Mouse (Mus musculus): ENCODE data around the gene Selenon. TPM values are rescaled to one million over a fixed set of nuclear protein-coding genes. Genes with fewer than 3 reads are reported as not detected.
A peak's percentile ranks its signal among the peaks of the same experiment; 100 is the strongest.

Gene Selenon
- polyA plus RNA-seq, 1 experiment: not detected

DNA sequence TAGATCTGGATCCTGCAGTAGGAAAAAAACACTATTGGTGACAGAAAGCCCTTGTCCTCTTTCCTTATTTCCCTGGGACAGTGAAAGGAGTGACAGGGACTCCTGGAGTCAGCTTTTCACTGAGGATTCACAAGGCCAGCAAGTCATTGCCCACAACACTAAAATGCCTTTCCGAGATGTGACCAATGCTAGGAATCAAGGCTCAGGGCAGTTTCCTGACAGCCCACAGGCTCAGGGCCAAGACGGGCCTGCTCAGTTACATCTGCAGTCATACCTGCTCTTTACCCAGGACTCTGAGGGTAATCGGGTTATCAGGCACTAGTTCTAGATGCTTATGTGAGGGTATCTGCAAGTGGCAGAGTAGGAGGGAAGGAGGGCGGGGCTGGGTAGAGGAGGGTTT is 28.5 kb downstream of the Selenon start:
- Histone ChIP-seq H3K27ac (ENCODE audit: insufficient read depth, low read depth, low read length) (no peak overlapping the region), H3K4me3 (ENCODE audit: insufficient read depth, low read depth, low read length) (no peak overlapping the region), H3K4me1 (ENCODE audit: control insufficient read depth, insufficient read depth, low read length) (no peaks in the 10 kb centered on the region)
- 92% methylated on average over 4 of the region's 4 CpGs for WGBS
- TF ChIP-seq CTCF (IDR thresholded peaks at IDR 0.05; ENCODE audit: insufficient read depth, low read depth, low read length) (no peak), POLR2A (IDR thresholded peaks at IDR 0.05; ENCODE audit: insufficient read depth, low read depth, low read length) (no peak)

DNA sequence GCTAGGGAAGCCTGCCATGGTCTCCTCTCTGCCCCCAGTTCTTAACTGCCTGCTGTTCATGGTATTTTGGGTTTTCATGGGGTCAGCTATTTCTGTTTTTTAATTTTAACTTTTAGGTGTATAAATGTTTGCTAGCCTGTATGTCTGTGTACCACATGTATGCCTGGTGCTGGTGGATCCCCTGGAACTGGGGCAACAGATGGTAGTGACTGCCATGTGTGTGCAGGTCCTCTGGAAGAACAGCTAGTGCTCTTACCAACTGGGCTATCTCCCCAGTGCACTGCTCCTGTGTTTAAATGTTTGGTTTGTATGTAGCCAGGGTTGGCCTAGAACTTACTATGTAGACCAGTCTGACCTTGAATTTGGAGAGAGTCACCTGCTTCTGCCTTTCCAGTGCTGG is 32.7 kb downstream of the Selenon start:
- TF ChIP-seq CTCF (IDR thresholded peaks at IDR 0.05; ENCODE audit: insufficient read depth, low read depth, low read length) (no peak), POLR2A (IDR thresholded peaks at IDR 0.05; ENCODE audit: insufficient read depth, low read depth, low read length) (no peak)
- no peak overlapping the region for H3K4me3 ChIP-seq (ENCODE audit: insufficient read depth, low read depth, low read length)
- H3K27ac ChIP-seq (ENCODE audit: insufficient read depth, low read depth, low read length): no peak overlapping the region
- H3K4me1 ChIP-seq (ENCODE audit: control insufficient read depth, insufficient read depth, low read length): peaks cover 15% of the 10 kb centered on the region

DNA sequence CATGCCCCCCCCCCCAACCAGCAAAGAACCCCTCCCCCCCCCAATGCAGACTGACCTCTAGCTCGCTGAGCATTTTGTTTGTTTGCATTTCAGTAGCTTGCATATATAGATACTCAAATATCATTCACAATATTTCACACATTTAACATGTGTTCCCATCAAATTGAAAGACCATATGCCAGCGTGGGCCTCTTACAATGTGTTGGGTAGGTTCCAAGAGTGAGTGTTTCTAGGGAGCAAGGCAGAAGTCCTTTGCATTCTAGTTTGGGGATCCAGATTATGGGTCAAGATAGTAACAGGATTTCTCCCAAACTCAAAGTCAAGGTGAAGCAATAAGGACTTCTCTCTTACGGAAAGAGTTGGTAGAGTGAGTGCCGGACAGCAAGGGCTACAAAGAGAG is 33.4 kb downstream of the Selenon start:
- TF ChIP-seq POLR2A (IDR thresholded peaks at IDR 0.05; ENCODE audit: insufficient read depth, low read depth, low read length) (no peak), CTCF (IDR thresholded peaks at IDR 0.05; ENCODE audit: insufficient read depth, low read depth, low read length) (no peak)
- 92% methylated on average over 4 of the region's 4 CpGs for WGBS

DNA sequence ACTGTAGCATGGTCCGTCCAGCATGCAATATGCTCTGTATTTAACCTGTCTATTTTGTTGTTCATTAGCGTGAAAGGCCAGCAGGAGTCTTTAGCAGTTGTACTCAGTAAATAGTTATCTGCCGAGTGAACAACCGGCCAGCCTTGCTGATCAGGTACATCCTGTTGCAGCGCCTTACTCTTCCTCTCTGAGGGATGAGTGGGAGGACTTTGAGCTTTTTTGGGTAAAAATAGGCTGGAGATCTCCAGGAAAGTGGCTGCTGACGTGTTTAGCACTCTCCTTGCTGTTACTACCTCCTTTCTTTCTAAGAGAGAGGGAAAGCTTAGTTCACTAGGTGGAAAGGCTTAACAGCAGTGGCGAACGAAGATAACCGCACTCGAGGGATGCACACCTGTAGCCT is 34.2 kb downstream of the Selenon start:
- whole genome bisulfite sequencing: 49% methylated on average over 10 of the region's 10 CpGs
- TF ChIP-seq CTCF (IDR thresholded peaks at IDR 0.05; ENCODE audit: insufficient read depth, low read depth, low read length) (no peak), POLR2A (IDR thresholded peaks at IDR 0.05; ENCODE audit: insufficient read depth, low read depth, low read length) (no peak)
- peak overlapping the region; percentile 88 for H3K27ac ChIP-seq (ENCODE audit: insufficient read depth, low read depth, low read length)

More for the DNA sequence above, 33.4 kb downstream of the Selenon start:
- Histone ChIP-seq H3K27ac (ENCODE audit: insufficient read depth, low read depth, low read length) (no peak overlapping the region), H3K4me3 (ENCODE audit: insufficient read depth, low read depth, low read length) (no peak overlapping the region), H3K4me1 (ENCODE audit: control insufficient read depth, insufficient read depth, low read length) (peaks cover 18% of the 10 kb centered on the region)

DNA sequence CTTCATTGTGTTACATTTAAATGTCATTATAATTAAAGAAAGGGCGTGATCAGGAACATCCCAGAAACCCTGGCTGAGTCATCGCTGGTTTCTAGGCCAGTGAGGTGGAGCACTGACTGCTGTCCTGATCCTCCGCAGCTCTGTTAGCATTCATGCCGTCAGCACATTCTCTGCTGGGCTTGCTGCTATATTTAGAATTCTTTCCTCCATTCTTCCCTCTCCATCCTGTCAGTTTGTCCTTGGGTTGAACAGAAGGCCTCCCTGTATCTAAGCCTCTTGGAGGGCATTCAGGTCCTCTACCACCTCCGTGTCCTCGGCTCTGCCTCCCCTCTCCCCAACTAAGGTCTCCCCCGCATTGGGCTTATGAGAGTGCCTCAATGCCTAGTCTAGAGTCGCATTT is 35.0 kb downstream of the Selenon start:
- Histone ChIP-seq H3K4me1 (ENCODE audit: control insufficient read depth, insufficient read depth, low read length) (peaks cover 23% of the 10 kb centered on the region), H3K4me3 (ENCODE audit: insufficient read depth, low read depth, low read length) (no peak overlapping the region), H3K27ac (ENCODE audit: insufficient read depth, low read depth, low read length) (peak overlapping the region; percentile 88)
- TF ChIP-seq CTCF (IDR thresholded peaks at IDR 0.05; ENCODE audit: insufficient read depth, low read depth, low read length) (no peak), POLR2A (IDR thresholded peaks at IDR 0.05; ENCODE audit: insufficient read depth, low read depth, low read length) (no peak)
- WGBS: 28% methylated on average over 8 of the region's 8 CpGs

More for the DNA sequence above, 34.2 kb downstream of the Selenon start:
- Histone ChIP-seq H3K4me1 (ENCODE audit: control insufficient read depth, insufficient read depth, low read length) (peaks cover 20% of the 10 kb centered on the region), H3K4me3 (ENCODE audit: insufficient read depth, low read depth, low read length) (no peak overlapping the region)

DNA sequence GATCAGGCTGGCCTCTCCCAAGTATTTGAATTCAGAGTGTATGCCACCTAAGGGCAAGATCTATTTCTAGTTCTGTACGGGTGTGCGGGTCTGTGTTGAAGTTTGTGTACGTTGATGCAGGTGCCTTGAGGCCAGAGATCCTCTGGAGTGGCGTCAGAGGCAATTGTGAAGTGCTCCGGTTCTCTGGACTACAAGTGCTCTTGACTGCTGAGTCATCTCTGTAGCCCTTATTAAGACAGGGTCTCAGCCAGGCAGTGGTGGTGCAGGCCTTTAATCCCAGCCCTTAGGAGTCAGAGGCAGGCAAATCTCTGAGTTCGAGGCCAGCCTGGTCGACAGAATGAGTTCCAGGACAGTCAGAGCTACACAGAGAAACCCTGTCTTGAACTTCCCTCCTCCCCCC is 36.4 kb downstream of the Selenon start:
- Histone ChIP-seq H3K4me1 (ENCODE audit: control insufficient read depth, insufficient read depth, low read length) (peaks cover 27% of the 10 kb centered on the region), H3K27ac (ENCODE audit: insufficient read depth, low read depth, low read length) (no peak overlapping the region), H3K4me3 (ENCODE audit: insufficient read depth, low read depth, low read length) (no peak overlapping the region)
- WGBS: 83% methylated on average over 7 of the region's 7 CpGs
- TF ChIP-seq POLR2A (IDR thresholded peaks at IDR 0.05; ENCODE audit: insufficient read depth, low read depth, low read length) (no peak), CTCF (IDR thresholded peaks at IDR 0.05; ENCODE audit: insufficient read depth, low read depth, low read length) (no peak)

DNA sequence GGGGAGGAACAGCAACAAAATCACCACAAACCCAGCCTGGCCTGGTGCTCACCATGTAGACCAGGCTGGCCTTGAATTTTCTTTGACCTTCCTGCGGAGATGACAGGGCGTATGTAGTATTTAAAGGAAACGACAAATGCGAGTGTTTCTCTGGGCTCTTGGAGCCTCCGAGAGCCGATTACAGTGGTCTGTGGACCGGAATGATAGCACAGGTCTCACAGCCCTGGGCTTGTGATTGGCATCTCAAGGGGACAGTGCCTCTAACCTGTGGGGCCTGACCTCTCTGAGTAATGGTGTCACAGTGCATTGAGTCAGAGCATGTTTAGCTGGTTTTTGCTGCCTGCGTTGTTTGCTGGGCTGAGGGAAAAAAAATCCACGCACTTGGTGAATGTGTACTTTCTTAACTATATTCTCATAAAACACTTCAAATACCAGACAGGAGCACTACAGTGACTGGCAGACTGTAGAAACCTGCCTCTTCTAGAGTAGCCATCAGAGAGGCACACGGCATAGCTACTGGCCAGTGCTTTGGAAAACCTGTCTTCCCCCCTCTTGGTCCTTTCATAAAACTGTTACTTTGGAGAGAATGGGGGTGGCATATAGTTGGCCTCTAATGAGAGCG is 37.5 kb downstream of the Selenon start:
- Histone ChIP-seq H3K4me1 (ENCODE audit: control insufficient read depth, insufficient read depth, low read length) (peaks cover 27% of the 10 kb centered on the region), H3K4me3 (ENCODE audit: insufficient read depth, low read depth, low read length) (no peak overlapping the region), H3K27ac (ENCODE audit: insufficient read depth, low read depth, low read length) (no peak overlapping the region)
- TF ChIP-seq CTCF (IDR thresholded peaks at IDR 0.05; ENCODE audit: insufficient read depth, low read depth, low read length): no peak
- TF ChIP-seq POLR2A (IDR thresholded peaks at IDR 0.05; ENCODE audit: insufficient read depth, low read depth, low read length): no peak
- 91% methylated on average over 11 of the region's 11 CpGs for WGBS

DNA sequence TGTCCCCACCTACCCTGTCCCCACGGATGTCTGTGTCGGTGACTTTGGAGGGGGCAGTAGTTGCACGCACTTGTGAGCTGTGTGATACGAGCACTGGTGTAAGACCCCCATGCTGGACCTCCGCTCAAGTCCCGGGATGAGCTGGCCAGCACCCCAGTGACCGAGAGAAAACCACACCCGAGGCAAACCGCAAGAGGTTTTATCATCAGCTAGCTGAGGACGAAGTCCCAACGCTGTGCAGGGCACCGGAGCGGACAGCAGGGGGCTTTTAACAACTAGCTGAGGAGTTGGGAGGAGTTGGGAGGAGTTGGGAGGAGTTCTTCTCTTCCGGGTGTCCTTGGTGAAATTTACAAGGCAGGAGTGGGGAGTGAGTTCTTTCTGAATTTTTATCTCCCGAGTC is 39.2 kb downstream of the Selenon start:
- peaks cover 27% of the 10 kb centered on the region for H3K4me1 ChIP-seq (ENCODE audit: control insufficient read depth, insufficient read depth, low read length)
- H3K27ac ChIP-seq (ENCODE audit: insufficient read depth, low read depth, low read length): no peak overlapping the region
- no peak overlapping the region for H3K4me3 ChIP-seq (ENCODE audit: insufficient read depth, low read depth, low read length)
- 16% methylated on average over 15 of the region's 15 CpGs for WGBS
- TF ChIP-seq POLR2A (IDR thresholded peaks at IDR 0.05; ENCODE audit: insufficient read depth, low read depth, low read length) (no peak), CTCF (IDR thresholded peaks at IDR 0.05; ENCODE audit: insufficient read depth, low read depth, low read length) (no peak)

DNA sequence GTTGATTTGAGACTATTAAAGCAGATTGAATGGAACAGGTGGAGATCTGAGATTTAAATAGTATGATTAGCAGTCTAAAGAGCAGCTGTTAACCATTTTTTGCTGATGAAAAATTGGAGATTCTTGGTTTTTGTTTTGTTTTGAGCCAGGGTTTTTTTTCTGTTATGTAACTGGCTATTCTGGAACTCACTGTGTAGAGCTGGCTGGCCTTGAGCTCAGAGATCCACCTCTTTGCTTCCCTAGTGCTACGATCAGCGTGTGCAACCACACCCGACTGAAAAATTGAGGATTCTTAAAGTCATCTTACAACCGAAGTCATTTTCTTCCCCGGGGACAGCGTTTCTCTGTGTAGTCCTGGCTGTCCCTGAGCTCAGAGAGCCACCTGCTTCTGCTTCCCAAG is 40.2 kb downstream of the Selenon start:
- H3K4me1 ChIP-seq (ENCODE audit: control insufficient read depth, insufficient read depth, low read length): peaks cover 17% of the 10 kb centered on the region; the same call in 1 of the 2 replicates
- 71% methylated on average over 6 of the region's 6 CpGs for WGBS
- H3K27ac ChIP-seq (ENCODE audit: insufficient read depth, low read depth, low read length): no peak overlapping the region
- no peak overlapping the region for H3K4me3 ChIP-seq (ENCODE audit: insufficient read depth, low read depth, low read length)
- TF ChIP-seq CTCF (IDR thresholded peaks at IDR 0.05; ENCODE audit: insufficient read depth, low read depth, low read length) (no peak), POLR2A (IDR thresholded peaks at IDR 0.05; ENCODE audit: insufficient read depth, low read depth, low read length) (no peak)

Measured in olfactory bulb, adult 2 months (tissue).